Mouse (Mus musculus) induced T-regulatory cell, adult 2 months (primary cell): ENCODE data around the gene Pex26.
A peak's percentile ranks its signal among the peaks of the same experiment; 100 is the strongest.

Source experiments
- DNase-seq: peaks from one replicate; pipeline ENCODE4 v3.0.0-alpha.2; 2012; ENCODE audit warnings: low read depth

Gene Pex26

GRCm38 (mm10) chr6:121210149-121210925 is 26.9 kb downstream of the Pex26 start, which contains the start of gene Tuba8:
Gene Tuba8, plus strand, starts transcription at chr6:121210696.
- peak; percentile 46 for DNase-seq

GRCm38 (mm10) chr6:121210926-121211289 is 27.4 kb downstream of the Pex26 start:
- no peak for DNase-seq

- DNase-seq: no peak
Observed at GRCm38 (mm10) chr6:121211743-121212142, 28.3 kb downstream of the Pex26 start.

GRCm38 (mm10) chr6:121212988-121213387 is 29.5 kb downstream of the Pex26 start:
- no peak for DNase-seq

GRCm38 (mm10) chr6:121214221-121214620 is 30.8 kb downstream of the Pex26 start:
- no peak for DNase-seq

- DNase-seq: peak; percentile 35
Observed at GRCm38 (mm10) chr6:121214667-121215330, 31.3 kb downstream of the Pex26 start.

- no peak for DNase-seq
Observed at GRCm38 (mm10) chr6:121215336-121215735, 31.9 kb downstream of the Pex26 start.

GRCm38 (mm10) chr6:121215896-121216295 is 32.4 kb downstream of the Pex26 start:
- no peak for DNase-seq

GRCm38 (mm10) chr6:121216589-121217255 is 33.3 kb downstream of the Pex26 start:
- DNase-seq: no peak

- peak; percentile 54 for DNase-seq
Observed at GRCm38 (mm10) chr6:121218002-121218401, 34.5 kb downstream of the Pex26 start.

- DNase-seq: no peak
Observed at GRCm38 (mm10) chr6:121219406-121219805, 35.9 kb downstream of the Pex26 start.

- no peak for DNase-seq
Observed at GRCm38 (mm10) chr6:121220181-121220580, 36.7 kb downstream of the Pex26 start.

- no peak for DNase-seq
Observed at GRCm38 (mm10) chr6:121221876-121222597, 38.6 kb downstream of the Pex26 start.

- DNase-seq: no peak
Observed at GRCm38 (mm10) chr6:121223001-121223400, 39.5 kb downstream of the Pex26 start.

- no peak for DNase-seq
Observed at GRCm38 (mm10) chr6:121224067-121224466, 40.6 kb downstream of the Pex26 start.

GRCm38 (mm10) chr6:121224993-121225392 is 41.5 kb downstream of the Pex26 start:
- DNase-seq: peak; percentile 29

GRCm38 (mm10) chr6:121226043-121226442 is 42.6 kb downstream of the Pex26 start:
- peak; percentile 62 for DNase-seq

- peak; percentile 42 for DNase-seq
Observed at GRCm38 (mm10) chr6:121226744-121227143, 43.3 kb downstream of the Pex26 start.

- DNase-seq: peak; percentile 29
Observed at GRCm38 (mm10) chr6:121228421-121228820, 45.0 kb downstream of the Pex26 start.

- DNase-seq: no peak
Observed at GRCm38 (mm10) chr6:121232652-121233051, 49.2 kb downstream of the Pex26 start.

GRCm38 (mm10) chr6:121236386-121236785 is 52.9 kb downstream of the Pex26 start:
- DNase-seq: no peak

GRCm38 (mm10) chr6:121238209-121238608 is 54.7 kb downstream of the Pex26 start:
- DNase-seq: peak; percentile 60
